Mouse (Mus musculus): ENCODE measurements at regions not wholly inside any gene's neighbourhood (a gene's known extent, or its start where the extent isn't known, plus 50 kb on each side); places are given as distances from the start of the nearest gene placed in this dataset.

DNA sequence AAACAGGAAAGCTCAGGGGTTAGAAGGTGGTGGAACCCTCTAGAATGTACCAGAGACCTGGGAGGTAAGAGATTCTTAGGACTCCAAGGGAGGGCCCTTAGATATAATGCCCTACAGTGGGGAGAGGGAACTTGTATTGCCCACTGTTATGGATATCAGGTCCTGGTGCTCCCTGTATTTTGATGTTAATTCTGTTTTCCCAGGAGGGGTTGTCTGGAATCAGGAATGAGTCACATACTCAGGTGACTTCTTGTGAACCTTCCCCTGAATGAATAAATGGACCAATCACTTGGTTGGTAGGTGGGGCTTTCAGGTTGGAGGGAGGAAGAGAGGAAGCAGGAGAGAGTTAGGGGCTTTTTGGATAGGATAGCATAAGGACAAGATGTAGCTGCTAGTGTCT is 533.8 kb upstream of the Htr2c start:
- no peaks in the 10 kb centered on the region for H3K27me3 ChIP-seq (ENCODE audit: control insufficient read depth, insufficient read depth, low read length)
- H3K79me2 ChIP-seq (ENCODE audit: control insufficient read depth, insufficient read depth, low read length) = no peaks in the 10 kb centered on the region
- no peak overlapping the region for H3K27ac ChIP-seq (replicated peaks; ENCODE audit: insufficient read depth, low read depth, low read length)
- no peaks in the 10 kb centered on the region for H3K4me1 ChIP-seq (ENCODE audit: control insufficient read depth, insufficient read depth, low read length)
- no peaks in the 10 kb centered on the region for H3K36me3 ChIP-seq (ENCODE audit: control insufficient read depth, insufficient read depth, low read length)
- no peak for DNase-seq (ENCODE audit: extremely low read depth, low read depth, low spot score)
- TF ChIP-seq CTCF (IDR thresholded peaks at IDR 0.05; ENCODE audit: low read depth, low read length) (no peak), POLR2A (IDR thresholded peaks at IDR 0.05; ENCODE audit: extremely low read depth, insufficient read depth, low read length) (no peak)
- H3K4me3 ChIP-seq (ENCODE audit: insufficient read depth, low read depth, low read length) = no peak overlapping the region
- no peak overlapping the region for H3K9ac ChIP-seq (ENCODE audit: low read depth, low read length)

DNA sequence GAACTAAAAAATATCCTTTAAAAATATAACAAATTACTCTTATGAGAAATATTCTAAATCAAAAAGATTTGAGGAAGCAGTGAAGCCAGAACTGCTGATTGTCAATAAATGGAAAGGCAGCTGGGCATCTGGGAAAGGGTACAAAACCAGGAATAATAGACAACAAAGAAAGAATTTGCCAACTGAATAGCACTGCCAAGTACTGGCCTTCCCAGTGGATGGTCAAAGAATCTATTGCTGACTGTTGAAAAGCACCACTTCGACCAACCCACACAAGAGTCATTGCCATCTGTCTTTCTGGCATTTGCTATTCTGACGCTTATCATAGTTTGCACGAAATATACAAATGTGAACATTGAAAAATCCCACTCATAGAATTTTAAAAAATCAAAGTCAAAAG is 502.4 kb upstream of the Htr2c start:
- H3K27me3 ChIP-seq (ENCODE audit: control insufficient read depth, insufficient read depth, low read length) = no peaks in the 10 kb centered on the region
- no peaks in the 10 kb centered on the region for H3K79me2 ChIP-seq (ENCODE audit: control insufficient read depth, insufficient read depth, low read length)
- H3K4me1 ChIP-seq (ENCODE audit: control insufficient read depth, insufficient read depth, low read length) = no peaks in the 10 kb centered on the region
- H3K4me3 ChIP-seq (ENCODE audit: insufficient read depth, low read depth, low read length) = no peak overlapping the region
- TF ChIP-seq CTCF (IDR thresholded peaks at IDR 0.05; ENCODE audit: low read depth, low read length) (no peak), POLR2A (IDR thresholded peaks at IDR 0.05; ENCODE audit: extremely low read depth, insufficient read depth, low read length) (no peak)
- 87% methylated on average over 3 of the region's 3 CpGs for WGBS
- H3K27ac ChIP-seq (replicated peaks; ENCODE audit: insufficient read depth, low read depth, low read length) = no peak overlapping the region
- no peaks in the 10 kb centered on the region for H3K36me3 ChIP-seq (ENCODE audit: control insufficient read depth, insufficient read depth, low read length)
- no peak for DNase-seq (ENCODE audit: extremely low read depth, low read depth, low spot score)
- no peak overlapping the region for H3K9ac ChIP-seq (ENCODE audit: low read depth, low read length)

DNA sequence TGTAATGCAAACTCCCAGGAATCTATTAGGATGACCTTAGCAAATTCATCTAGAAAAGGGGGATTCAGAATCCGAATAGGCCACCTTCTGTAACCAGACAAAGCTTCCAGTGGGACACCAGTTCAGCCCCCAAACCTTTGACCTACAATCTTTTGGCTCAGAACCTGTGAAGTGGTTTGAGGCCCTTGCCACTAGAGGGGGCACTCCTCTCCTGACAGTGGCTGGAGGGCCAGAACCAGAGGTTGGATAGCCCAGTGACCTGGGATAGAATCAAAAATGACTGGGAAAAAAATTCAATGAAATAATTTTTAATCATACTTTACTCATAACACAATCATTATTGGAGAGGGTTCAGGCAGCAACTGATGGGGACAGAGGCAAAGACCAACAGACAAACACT is 484.7 kb upstream of the Htr2c start:
- TF ChIP-seq POLR2A (IDR thresholded peaks at IDR 0.05; ENCODE audit: extremely low read depth, insufficient read depth, low read length) = no peak
- no peak for TF ChIP-seq CTCF (IDR thresholded peaks at IDR 0.05; ENCODE audit: low read depth, low read length)
- Histone ChIP-seq H3K27ac (replicated peaks; ENCODE audit: insufficient read depth, low read depth, low read length) (no peak overlapping the region), H3K27me3 (ENCODE audit: control insufficient read depth, insufficient read depth, low read length) (no peaks in the 10 kb centered on the region), H3K9ac (ENCODE audit: low read depth, low read length) (no peak overlapping the region), H3K36me3 (ENCODE audit: control insufficient read depth, insufficient read depth, low read length) (no peaks in the 10 kb centered on the region), H3K4me1 (ENCODE audit: control insufficient read depth, insufficient read depth, low read length) (no peaks in the 10 kb centered on the region), H3K4me3 (ENCODE audit: insufficient read depth, low read depth, low read length) (no peak overlapping the region), H3K79me2 (ENCODE audit: control insufficient read depth, insufficient read depth, low read length) (no peaks in the 10 kb centered on the region)
- peak; percentile 0 for DNase-seq (ENCODE audit: extremely low read depth, low read depth, low spot score)
- WGBS = 50% methylated on average over 1 of the region's 1 CpGs

DNA sequence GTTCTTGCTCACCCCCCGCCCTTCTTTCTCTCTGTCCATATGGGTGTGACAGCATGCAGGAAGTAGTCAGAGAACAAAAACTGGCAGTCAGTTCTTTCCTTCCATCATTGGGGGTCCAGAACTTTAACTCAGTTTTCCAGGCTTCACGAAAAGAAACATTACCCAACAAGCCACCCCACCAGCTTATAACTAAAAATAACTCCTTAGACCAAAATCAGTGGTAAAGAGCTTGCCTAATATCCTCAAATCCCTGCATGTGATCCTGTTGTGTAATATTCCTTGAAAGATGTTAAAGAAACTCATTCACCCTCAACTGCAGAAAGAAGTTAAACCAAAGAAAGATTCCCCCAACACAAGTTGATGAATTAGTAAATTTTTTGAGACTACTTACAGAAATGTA is 449.8 kb upstream of the Htr2c start:
- WGBS = 55% methylated on average over 2 of the region's 2 CpGs
- Histone ChIP-seq H3K9ac (ENCODE audit: low read depth, low read length) (no peak overlapping the region), H3K36me3 (ENCODE audit: control insufficient read depth, insufficient read depth, low read length) (no peaks in the 10 kb centered on the region), H3K4me3 (ENCODE audit: insufficient read depth, low read depth, low read length) (no peak overlapping the region), H3K27ac (replicated peaks; ENCODE audit: insufficient read depth, low read depth, low read length) (no peak overlapping the region), H3K27me3 (ENCODE audit: control insufficient read depth, insufficient read depth, low read length) (no peaks in the 10 kb centered on the region), H3K4me1 (ENCODE audit: control insufficient read depth, insufficient read depth, low read length) (no peaks in the 10 kb centered on the region), H3K79me2 (ENCODE audit: control insufficient read depth, insufficient read depth, low read length) (no peaks in the 10 kb centered on the region)
- no peak for TF ChIP-seq CTCF (IDR thresholded peaks at IDR 0.05; ENCODE audit: low read depth, low read length)
- no peak for DNase-seq (ENCODE audit: extremely low read depth, low read depth, low spot score)

DNA sequence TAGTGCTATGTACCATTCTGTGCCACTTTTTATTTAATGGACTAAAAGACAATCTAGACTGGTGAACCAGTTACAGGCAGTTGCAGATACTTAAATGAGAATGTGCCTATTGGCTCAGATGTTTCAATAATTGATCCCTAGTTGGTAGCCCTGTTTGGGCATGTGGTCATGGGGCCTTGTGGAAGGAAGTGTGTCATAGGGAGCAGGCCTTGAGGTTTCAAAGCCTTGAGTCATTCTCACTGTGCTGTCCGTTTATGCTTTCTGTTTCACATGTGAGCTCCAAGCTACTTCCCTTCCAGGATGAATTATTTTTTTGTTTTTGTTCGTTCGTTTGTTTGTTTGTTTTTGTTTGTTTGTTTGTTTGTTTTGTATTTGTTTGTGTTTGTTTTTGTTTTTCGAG is 449.1 kb upstream of the Htr2c start:
- no peak overlapping the region for H3K9ac ChIP-seq (ENCODE audit: low read depth, low read length)
- DNase-seq (ENCODE audit: extremely low read depth, low read depth, low spot score) = no peak
- no peaks in the 10 kb centered on the region for H3K27me3 ChIP-seq (ENCODE audit: control insufficient read depth, insufficient read depth, low read length)
- no peaks in the 10 kb centered on the region for H3K79me2 ChIP-seq (ENCODE audit: control insufficient read depth, insufficient read depth, low read length)
- H3K4me3 ChIP-seq (ENCODE audit: insufficient read depth, low read depth, low read length) = no peak overlapping the region
- no peaks in the 10 kb centered on the region for H3K36me3 ChIP-seq (ENCODE audit: control insufficient read depth, insufficient read depth, low read length)
- WGBS = 65% methylated on average over 4 of the region's 4 CpGs
- H3K27ac ChIP-seq (replicated peaks; ENCODE audit: insufficient read depth, low read depth, low read length) = no peak overlapping the region
- H3K4me1 ChIP-seq (ENCODE audit: control insufficient read depth, insufficient read depth, low read length) = no peaks in the 10 kb centered on the region
- TF ChIP-seq CTCF (IDR thresholded peaks at IDR 0.05; ENCODE audit: low read depth, low read length) (no peak), POLR2A (IDR thresholded peaks at IDR 0.05; ENCODE audit: extremely low read depth, insufficient read depth, low read length) (no peak)

DNA sequence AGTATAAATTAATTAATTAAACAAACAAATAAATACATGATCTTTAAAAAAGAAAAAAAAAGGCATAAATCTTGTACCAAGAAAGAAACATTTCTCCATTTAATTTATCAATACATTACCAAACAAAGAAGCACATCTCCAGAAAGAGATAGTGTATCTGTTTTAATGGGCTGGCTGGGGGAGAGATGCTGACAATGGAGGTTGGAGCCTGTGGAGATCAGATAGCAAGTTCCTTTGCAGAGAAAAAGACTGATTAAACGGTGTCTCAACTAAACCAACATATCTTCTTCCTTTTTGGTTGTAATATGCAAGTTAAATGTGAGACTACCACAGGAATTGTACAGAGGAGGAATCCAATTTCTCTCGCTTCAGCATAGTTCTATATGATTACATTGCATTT is 433.5 kb upstream of the Htr2c start:
- TF ChIP-seq POLR2A (IDR thresholded peaks at IDR 0.05; ENCODE audit: extremely low read depth, insufficient read depth, low read length) = no peak
- TF ChIP-seq CTCF (IDR thresholded peaks at IDR 0.05; ENCODE audit: low read depth, low read length) = no peak
- no peak overlapping the region for H3K4me3 ChIP-seq (ENCODE audit: insufficient read depth, low read depth, low read length)

More for the DNA sequence above, 433.5 kb upstream of the Htr2c start:
- Histone ChIP-seq H3K4me1 (ENCODE audit: control insufficient read depth, insufficient read depth, low read length) (no peaks in the 10 kb centered on the region), H3K27me3 (ENCODE audit: control insufficient read depth, insufficient read depth, low read length) (no peaks in the 10 kb centered on the region), H3K36me3 (ENCODE audit: control insufficient read depth, insufficient read depth, low read length) (no peaks in the 10 kb centered on the region), H3K27ac (replicated peaks; ENCODE audit: insufficient read depth, low read depth, low read length) (no peak overlapping the region), H3K79me2 (ENCODE audit: control insufficient read depth, insufficient read depth, low read length) (no peaks in the 10 kb centered on the region), H3K9ac (ENCODE audit: low read depth, low read length) (no peak overlapping the region)
- 56% methylated on average over 2 of the region's 2 CpGs for WGBS
- DNase-seq (ENCODE audit: extremely low read depth, low read depth, low spot score) = no peak
